Mouse (Mus musculus) neutrophil, adult 5-6 weeks (primary cell): Measurements from ENCODE around the gene Ppp1r21. TPM values are rescaled to one million over a fixed set of nuclear protein-coding genes. Genes with fewer than 3 reads are reported as not detected.

Experiments
- ATAC-seq: fragments of 151-379, 151-347 bp; 2 replicates; pipeline ENCODE4 v1.8.0; 2017; ENCODE audit warnings: mild to moderate bottlenecking, moderate TSS enrichment; ENCODE audit not compliant: insufficient number of reproducible peaks, poor library complexity, low FRiP score, severe bottlenecking; ENCODE audit errors: extremely low read depth
- total RNA-seq: library from RNA; stranded (forward); fragments of 200-1000 nt; gene quantifications from 2 replicates; pipeline ENCODE4 v1.2.3, GENCODE M21; 2017

Ppp1r21 gene
- total RNA-seq, 1 experiment from 2014 or later = 62.0 TPM

GRCm38 (mm10) chr17:88598056-88598420, 68.1 kb downstream of the Ppp1r21 start:
- no peak for ATAC-seq

- no peak for ATAC-seq
Observed at GRCm38 (mm10) chr17:88598570-88599368, 68.9 kb downstream of the Ppp1r21 start.

DNA sequence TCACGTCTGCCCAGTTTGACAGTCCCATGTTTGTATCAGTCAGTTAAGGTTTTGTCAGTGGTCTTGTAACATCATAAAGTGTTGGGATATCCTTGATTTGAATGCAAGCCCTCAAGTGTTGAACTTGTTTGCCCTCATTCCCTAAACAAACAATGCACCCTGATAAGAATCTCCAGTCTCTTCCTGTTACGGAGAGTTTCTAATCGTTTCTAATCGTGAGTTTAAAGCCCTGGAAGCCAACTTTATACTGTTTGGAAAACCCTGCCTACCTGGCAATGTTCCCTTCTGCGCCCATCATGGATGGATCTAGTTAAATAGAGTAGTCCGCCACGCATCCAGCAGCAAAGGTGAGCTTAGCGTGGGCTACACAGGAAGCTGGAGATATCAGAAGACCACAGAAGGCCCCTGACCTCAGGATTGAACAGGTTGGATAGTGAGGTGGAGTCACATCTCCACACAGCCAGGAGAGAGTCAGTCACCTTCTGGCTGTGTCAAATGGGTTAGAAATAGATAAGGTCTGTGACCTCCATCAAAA, 70.6 kb downstream of the Ppp1r21 start:
- ATAC-seq = no peak

DNA sequence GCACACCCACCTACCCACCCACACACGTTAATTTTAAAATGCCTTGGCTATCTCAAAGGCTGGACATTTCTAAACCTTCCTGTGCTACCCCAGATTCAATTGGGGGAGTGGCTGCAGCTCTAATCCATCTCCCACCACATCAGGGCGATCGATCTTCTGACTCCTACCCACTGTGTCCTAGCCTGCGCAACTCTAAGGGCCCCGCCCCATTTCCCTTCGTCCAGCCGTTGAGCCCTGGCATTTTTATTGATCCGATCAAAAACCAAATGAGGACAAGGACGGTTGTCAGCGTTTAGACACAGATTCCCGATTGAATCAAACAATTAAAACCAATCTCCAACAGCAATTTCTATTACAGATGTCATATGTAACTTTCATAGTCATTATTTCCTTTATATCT, 74.0 kb downstream of the Ppp1r21 start:
- ATAC-seq = no peak

- ATAC-seq = no peak
Observed at GRCm38 (mm10) chr17:88606056-88606455, 76.1 kb downstream of the Ppp1r21 start.

- ATAC-seq = no peak
Observed at GRCm38 (mm10) chr17:88609361-88609760, 79.4 kb downstream of the Ppp1r21 start.

GRCm38 (mm10) chr17:88611057-88611456, 81.1 kb downstream of the Ppp1r21 start:
- no peak for ATAC-seq

DNA sequence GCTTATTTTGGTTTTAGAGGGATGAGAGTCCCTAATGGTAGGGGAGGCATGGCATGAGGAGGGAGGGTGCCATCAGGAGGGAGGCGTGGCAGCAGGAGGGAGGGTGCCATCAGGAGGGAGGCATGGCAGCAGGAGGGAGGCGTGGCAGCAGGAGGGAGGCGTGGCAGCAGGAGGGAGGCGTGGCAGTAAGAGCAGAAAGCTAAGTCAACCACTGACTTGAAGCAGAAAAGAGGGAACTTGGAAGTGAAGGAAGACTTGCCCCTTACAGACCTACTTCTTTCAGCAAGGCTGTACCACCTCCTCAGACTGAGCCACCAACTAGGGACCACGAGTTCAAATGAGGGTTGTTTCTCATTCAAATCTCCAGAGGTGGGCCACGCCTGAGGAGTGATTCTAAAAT, 83.3 kb downstream of the Ppp1r21 start:
- ATAC-seq = no peak

DNA sequence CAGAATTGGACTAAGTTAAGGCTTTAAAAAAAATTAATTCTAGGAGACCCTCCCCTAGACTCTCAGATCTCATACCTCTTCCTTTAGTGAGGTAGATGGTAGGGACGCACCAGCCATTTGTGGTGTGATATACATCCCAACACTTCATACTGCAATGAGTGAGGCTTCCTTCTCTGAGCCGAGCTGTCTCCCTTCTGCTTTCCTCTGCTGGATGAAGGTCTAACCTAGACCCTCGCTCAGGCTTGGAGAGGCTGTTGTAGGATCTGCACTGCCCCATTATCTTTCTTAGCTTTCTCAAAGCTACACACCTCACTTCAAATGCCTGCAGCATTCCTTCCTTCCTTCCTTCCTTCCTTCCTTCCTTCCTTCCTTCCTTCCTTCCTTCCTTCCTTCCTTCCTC, 83.8 kb downstream of the Ppp1r21 start:
- ATAC-seq = no peak

DNA sequence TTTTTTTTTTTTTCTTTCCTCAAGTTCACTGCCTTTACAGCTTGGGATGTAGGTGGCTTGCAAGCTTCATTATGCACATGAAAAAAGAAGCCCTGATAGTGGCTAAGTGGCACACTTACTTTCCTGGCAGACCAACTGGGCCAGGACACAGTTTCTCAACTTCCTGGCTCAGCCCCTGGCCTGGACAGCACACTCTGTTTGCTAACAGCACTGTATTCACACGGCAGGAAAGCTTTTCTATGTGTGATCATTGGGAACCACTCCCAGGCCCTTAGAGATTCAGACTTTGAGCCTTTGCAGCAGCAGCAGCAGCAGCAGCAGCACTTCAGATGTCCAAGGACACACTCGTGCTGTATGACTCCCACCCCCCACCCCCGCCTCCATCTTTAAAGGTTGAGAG, 84.3 kb downstream of the Ppp1r21 start:
- ATAC-seq = no peak

GRCm38 (mm10) chr17:88614733-88615132, 84.8 kb downstream of the Ppp1r21 start:
- ATAC-seq = no peak

GRCm38 (mm10) chr17:88615492-88616155, 85.7 kb downstream of the Ppp1r21 start:
- ATAC-seq = no peak

DNA sequence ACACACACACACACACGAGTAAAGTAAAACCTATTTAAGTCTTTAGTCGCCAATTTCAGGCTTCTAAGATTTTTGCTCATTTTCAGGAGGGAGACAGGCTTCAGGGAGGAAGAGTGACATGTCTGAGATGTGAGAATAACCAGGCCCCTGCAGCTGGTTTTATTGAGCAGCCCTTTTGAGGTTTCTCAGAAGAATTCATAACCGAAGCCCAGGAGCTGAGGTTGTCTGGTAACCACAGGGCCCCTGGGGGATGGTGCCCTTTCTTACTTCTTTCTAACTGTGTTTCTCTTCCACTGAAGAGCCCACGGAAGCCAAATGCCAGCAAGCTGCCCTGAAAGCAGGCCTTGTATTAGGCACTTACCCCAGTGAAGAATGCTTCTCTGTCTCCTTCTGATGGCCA, 91.0 kb downstream of the Ppp1r21 start:
- no peak for ATAC-seq

DNA sequence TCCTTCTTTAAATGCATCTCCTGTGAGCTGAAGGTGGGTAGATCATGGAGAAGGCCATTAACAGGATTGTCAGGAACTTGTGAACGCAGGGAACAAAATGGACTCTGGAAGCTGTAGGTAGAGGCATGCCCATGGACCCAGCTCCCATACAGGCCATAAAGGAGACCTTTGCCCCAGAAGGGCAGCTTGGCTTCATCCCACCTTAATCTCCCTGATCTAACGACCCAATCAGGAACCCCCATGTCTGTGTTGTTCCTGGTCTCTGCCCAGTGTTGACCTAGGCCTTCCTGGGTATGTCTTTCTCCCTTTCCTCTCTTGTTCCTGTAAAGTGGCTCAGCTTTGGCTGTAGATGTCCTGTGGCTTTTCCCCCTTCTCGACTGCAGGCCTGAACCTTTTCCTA, 91.5 kb downstream of the Ppp1r21 start:
- ATAC-seq = no peak

DNA sequence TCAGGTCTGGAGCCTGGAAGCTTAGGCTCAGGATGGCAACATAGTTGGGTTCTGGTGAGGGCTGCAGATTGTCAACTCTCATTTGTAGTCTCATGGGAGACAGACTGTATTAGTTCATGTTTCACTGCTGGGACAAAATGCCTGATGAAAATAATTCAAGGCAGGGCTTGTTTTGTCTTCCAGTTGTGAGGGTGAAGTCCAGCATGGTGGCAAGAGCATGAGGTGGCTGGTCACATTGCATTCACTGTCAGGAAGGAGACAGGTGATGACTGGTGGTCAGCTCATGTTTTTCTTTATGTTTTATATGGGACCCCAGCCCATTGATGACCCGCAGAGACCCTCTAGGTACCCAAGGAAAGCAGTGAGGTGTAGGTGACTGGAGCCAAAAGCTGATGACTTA, 92.8 kb downstream of the Ppp1r21 start:
- no peak for ATAC-seq

- no peak for ATAC-seq
Observed at GRCm38 (mm10) chr17:88624386-88624785, 94.5 kb downstream of the Ppp1r21 start.

GRCm38 (mm10) chr17:88625350-88625749, 95.4 kb downstream of the Ppp1r21 start:
- ATAC-seq = no peak

DNA sequence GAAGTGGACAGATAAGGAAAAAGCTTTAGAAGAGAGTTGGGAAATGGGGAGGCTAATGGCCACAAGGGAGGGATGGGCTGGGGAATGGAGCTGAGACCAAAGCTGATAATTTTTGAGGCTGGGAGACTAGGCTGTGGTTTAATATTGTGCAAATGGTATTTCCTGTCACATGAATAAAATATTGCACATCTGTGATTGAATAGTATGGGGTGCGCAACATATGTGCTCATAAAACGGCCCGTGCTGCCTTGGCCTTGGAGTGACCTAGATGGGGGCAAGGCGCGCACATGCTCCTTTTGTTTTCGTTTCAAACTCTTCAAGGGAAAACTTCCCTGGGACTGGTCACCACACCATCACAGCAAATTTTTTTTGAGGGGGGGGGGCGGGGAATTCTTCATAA, 96.0 kb downstream of the Ppp1r21 start:
- ATAC-seq = no peak

DNA sequence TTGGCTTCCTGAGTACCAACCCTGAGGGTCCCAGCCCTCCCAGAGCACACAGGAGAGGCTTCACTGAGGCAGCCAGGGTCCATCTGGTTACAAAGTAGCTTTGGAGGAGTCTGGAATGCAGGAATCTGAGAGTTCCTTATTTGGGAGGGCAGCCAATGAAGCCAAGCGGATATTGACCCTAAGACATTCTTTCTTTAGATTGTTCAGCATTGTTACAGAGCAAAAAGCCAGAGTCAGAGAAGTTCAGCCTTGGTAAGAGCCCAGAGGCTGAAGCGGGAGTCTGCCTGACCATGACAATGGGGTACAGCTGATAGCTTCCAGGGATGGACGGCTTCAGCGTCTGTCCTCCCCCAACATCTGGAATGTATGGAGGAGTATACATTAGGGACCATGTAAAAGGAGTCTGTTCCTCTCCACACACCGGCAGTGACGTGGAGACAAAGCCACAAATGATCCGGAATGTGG, 96.5 kb downstream of the Ppp1r21 start:
- ATAC-seq = no peak

- no peak for ATAC-seq
Observed at GRCm38 (mm10) chr17:88627150-88627549, 97.2 kb downstream of the Ppp1r21 start.
